Mouse (Mus musculus): ENCODE results near the gene Mecr. TPM values are rescaled to one million over a fixed set of nuclear protein-coding genes. Genes with fewer than 3 reads are reported as not detected.

Mecr gene
- polyA plus RNA-seq, 1 experiment from 2014 or later = 44.6 TPM

Other genes starting within 250 kb of the Mecr start
- gene Ptpru, start 5.2 kb upstream of the Mecr start, polyA plus RNA-seq (2016; fragmentation: Nextera tagmentation; extraction: Ambion mirVana) = 22.7 and 30.2 TPM in 2 replicates
- 139 and 147 TPM in 2 replicates for gene Srsf4, start 30.1 kb downstream of the Mecr start, polyA plus RNA-seq (2016; fragmentation: Nextera tagmentation; extraction: Ambion mirVana)
- gene Tmem200b, start 78.3 kb downstream of the Mecr start, polyA plus RNA-seq (2016; fragmentation: Nextera tagmentation; extraction: Ambion mirVana) = 0.92 and 1.3 TPM in 2 replicates
- gene Gm10300, start 231.2 kb downstream of the Mecr start, polyA plus RNA-seq (2016; fragmentation: Nextera tagmentation; extraction: Ambion mirVana) = 0.09 TPM in 2 replicates
- gene Epb41, start 231.9 kb downstream of the Mecr start, polyA plus RNA-seq (2016; fragmentation: Nextera tagmentation; extraction: Ambion mirVana) = 198 and 210 TPM in 2 replicates